Mouse (Mus musculus): ENCODE measurements at regions not wholly inside any gene's neighbourhood (a gene's known extent, or its start where the extent isn't known, plus 50 kb on each side); places are given as distances from the start of the nearest gene placed in this dataset.

- no peak for DNase-seq (ENCODE audit: extremely low spot score in 1 of 2, low spot score in 2 of 2)
- intact Hi-C loops (cut with DNase I): no loop called here
Measured at GRCm38 (mm10) chr9:120675371-120676150, 104.3 kb downstream of the Rpl14 start.

GRCm38 (mm10) chr9:120676301-120676700 is 105.1 kb downstream of the Rpl14 start:
- intact Hi-C loops (cut with DNase I): no loop called here
- DNase-seq (ENCODE audit: extremely low spot score in 1 of 2, low spot score in 2 of 2): no peak

- DNase-seq (ENCODE audit: extremely low spot score in 1 of 2, low spot score in 2 of 2): no peak
- intact Hi-C loops (cut with DNase I): no loop called here
Measured at GRCm38 (mm10) chr9:120676771-120677170, 105.5 kb downstream of the Rpl14 start.

GRCm38 (mm10) chr9:120677216-120677615 is 106.0 kb downstream of the Rpl14 start:
- intact Hi-C loops (cut with DNase I): no loop called here
- no peak for DNase-seq (ENCODE audit: extremely low spot score in 1 of 2, low spot score in 2 of 2)

GRCm38 (mm10) chr9:120679822-120680426 is 108.7 kb downstream of the Rpl14 start:
- intact Hi-C loops (cut with DNase I): no loop called here
- no peak for DNase-seq (ENCODE audit: extremely low spot score in 1 of 2, low spot score in 2 of 2)

GRCm38 (mm10) chr9:120681404-120681803 is 110.2 kb downstream of the Rpl14 start:
- DNase-seq (ENCODE audit: extremely low spot score in 1 of 2, low spot score in 2 of 2): no peak
- intact Hi-C loops (cut with DNase I): no loop called here

- no peak for DNase-seq (ENCODE audit: extremely low spot score in 1 of 2, low spot score in 2 of 2)
- intact Hi-C loops (cut with DNase I): no loop called here
Measured at GRCm38 (mm10) chr9:120685961-120686360, 114.7 kb downstream of the Rpl14 start.

- DNase-seq (ENCODE audit: extremely low spot score in 1 of 2, low spot score in 2 of 2): no peak
- intact Hi-C loops (cut with DNase I): no loop called here
Measured at GRCm38 (mm10) chr9:120689025-120689424, 117.8 kb downstream of the Rpl14 start.

GRCm38 (mm10) chr9:120690510-120690909 is 119.3 kb downstream of the Rpl14 start:
- no peak for DNase-seq (ENCODE audit: extremely low spot score in 1 of 2, low spot score in 2 of 2)
- intact Hi-C loops (cut with DNase I): no loop called here

- intact Hi-C loops (cut with DNase I): no loop called here
- DNase-seq (ENCODE audit: extremely low spot score in 1 of 2, low spot score in 2 of 2): peak; percentile 76 to 96
Measured at GRCm38 (mm10) chr9:120690961-120691941, 120.0 kb downstream of the Rpl14 start.

- no peak for DNase-seq (ENCODE audit: extremely low spot score in 1 of 2, low spot score in 2 of 2)
- intact Hi-C loops (cut with DNase I): no loop called here
Measured at GRCm38 (mm10) chr9:120691971-120692401, 120.7 kb downstream of the Rpl14 start.

GRCm38 (mm10) chr9:120694457-120694856 is 123.2 kb downstream of the Rpl14 start:
- intact Hi-C loops (cut with DNase I): no loop called here
- DNase-seq (ENCODE audit: extremely low spot score in 1 of 2, low spot score in 2 of 2): no peak

- DNase-seq (ENCODE audit: extremely low spot score in 1 of 2, low spot score in 2 of 2): no peak
- intact Hi-C loops (cut with DNase I): no loop called here
Measured at GRCm38 (mm10) chr9:120695966-120696365, 124.7 kb downstream of the Rpl14 start.

- DNase-seq (ENCODE audit: extremely low spot score in 1 of 2, low spot score in 2 of 2): no peak
- intact Hi-C loops (cut with DNase I): no loop called here
Measured at GRCm38 (mm10) chr9:120697749-120698148, 126.5 kb downstream of the Rpl14 start.

- intact Hi-C loops (cut with DNase I): no loop called here
Measured at GRCm38 (mm10) chr9:120699781-120700180, 128.5 kb downstream of the Rpl14 start.

GRCm38 (mm10) chr9:120702836-120703235 is 131.6 kb downstream of the Rpl14 start:
- intact Hi-C loops (cut with DNase I): no loop called here
- no peak for DNase-seq (ENCODE audit: extremely low spot score in 1 of 2, low spot score in 2 of 2)

More at GRCm38 (mm10) chr9:120699781-120700180, 128.5 kb downstream of the Rpl14 start:
- no peak for DNase-seq (ENCODE audit: extremely low spot score in 1 of 2, low spot score in 2 of 2)

- intact Hi-C loops (cut with DNase I): no loop called here
- no peak for DNase-seq (ENCODE audit: extremely low spot score in 1 of 2, low spot score in 2 of 2)
Measured at GRCm38 (mm10) chr9:120703291-120703930, 132.2 kb downstream of the Rpl14 start.

- intact Hi-C loops (cut with DNase I): no loop called here
- DNase-seq (ENCODE audit: extremely low spot score in 1 of 2, low spot score in 2 of 2): no peak
Measured at GRCm38 (mm10) chr9:120706562-120707198, 135.4 kb downstream of the Rpl14 start.

Measured in left cerebral cortex, postnatal 10 days (tissue).